Mouse (Mus musculus) kidney, adult 10 weeks (tissue): ENCODE results near the gene Cenpu. TPM values are rescaled to one million over a fixed set of nuclear protein-coding genes. Genes with fewer than 3 reads are reported as not detected.

Source experiments
- polyA plus RNA-seq: library from polyadenylated mRNA; stranded (reverse); fragments of 350-450 nt; fragmentation: Illumina TruSeq; extraction: RNeasy Lipid Tissue Mini Kit (QIAGEN cat#74804); gene quantifications from one replicate; pipeline ENCODE4 v1.2.3, GENCODE M21; 2014; ENCODE audit warnings: low read depth, low replicate concordance

Gene Cenpu
- 1.9 TPM for polyA plus RNA-seq

DNA sequence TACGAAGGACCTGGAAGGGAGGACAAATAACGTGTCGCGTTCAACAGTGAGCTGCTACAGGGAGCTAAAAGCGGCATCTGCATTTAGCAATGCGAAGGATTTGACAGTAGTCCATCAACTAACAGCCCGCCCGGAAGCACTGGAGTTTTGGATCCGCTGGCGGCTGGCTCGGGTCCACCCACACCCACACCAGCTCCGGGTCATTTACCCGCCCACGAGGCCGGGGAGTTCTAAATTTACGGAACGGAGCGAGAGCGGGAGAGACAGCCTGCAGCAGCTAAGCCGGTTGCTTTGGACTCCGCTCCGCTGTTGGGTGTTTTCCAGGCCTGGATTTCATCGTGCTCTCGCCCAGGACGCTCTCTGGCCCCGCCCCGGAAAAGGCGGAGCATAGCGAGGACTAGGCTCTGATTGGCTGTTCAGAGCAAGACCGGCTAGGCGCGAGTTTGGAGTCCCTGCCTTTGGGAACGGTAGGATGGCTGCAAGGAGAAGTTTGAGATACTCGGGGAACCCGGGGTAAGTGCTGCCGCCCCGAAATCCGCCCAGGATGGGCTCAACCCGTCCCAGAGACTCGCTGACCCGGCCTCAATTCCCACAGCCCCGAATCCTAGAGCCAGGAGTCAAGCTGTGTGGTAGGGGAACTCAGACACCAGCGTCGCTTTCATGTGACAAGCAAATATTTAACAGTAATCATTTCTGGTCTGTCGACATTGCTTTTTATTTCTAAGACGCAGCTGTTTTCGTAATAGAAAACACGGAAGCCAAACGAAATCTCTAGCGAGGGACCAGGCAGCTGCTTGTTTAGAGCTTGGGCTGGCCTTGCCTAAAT is at the start of gene Cenpu:
Gene Cenpu (plus strand): TSS at position 414 of the 826 bp plus-strand sequence.

DNA sequence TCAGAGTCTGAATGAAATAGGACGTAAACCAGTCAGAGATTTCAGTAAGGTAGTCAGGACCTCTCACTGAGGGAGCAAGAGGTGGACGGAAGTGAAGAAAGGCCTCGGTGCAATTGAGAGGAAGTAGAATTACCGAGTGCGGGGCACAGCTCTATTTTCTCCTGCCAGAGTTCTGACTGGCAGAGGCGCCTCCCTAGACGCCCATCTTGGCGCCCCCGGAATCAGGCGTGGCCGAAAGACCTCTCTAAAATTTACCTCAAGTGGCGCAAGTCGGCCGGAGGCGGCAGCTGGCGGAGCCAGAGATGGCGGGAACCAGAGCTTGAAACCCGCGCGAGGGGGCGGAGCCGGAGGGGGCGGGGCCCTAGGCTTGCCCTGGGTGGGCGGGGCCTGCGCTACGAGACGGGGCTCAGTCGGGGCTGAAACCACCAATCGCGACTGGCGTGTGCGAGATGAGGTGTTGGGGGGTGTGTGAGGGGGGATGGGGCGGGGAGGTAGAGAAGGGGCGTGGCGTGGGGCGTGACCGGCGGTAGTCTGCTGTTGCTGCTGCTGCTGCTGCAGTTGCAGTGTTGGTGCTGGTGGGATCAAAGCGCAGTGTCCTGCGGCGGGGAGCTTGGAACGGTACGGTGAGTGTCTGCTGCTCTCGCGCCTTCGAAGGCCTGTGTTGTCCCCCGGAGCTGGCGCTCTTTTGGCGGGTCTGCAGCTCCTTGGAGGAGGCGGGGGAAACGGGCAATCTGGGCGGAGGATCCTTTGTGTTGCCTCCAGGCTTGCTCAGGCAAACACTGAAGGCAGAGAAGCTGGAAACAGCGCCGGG is 65.3 kb downstream of the Cenpu start, which contains the start of the genes Primpol and Casp3:
Gene Primpol (minus strand): TSS at position 334 of the 811 bp plus-strand sequence.
Gene Casp3 (plus strand): TSS at position 413 of the 811 bp plus-strand sequence.

Other genes with a start within 250 kb of the Cenpu start
- gene Acsl1, start 81.0 kb upstream of the Cenpu start, polyA plus RNA-seq: 381 TPM
- gene Primpol, start 65.2 kb downstream of the Cenpu start, polyA plus RNA-seq: 13.3 TPM
- 48.9 TPM for gene Casp3, start 65.3 kb downstream of the Cenpu start, polyA plus RNA-seq
- 96.5 TPM for gene Irf2, start 187.7 kb downstream of the Cenpu start, polyA plus RNA-seq